Mouse (Mus musculus) testis, postnatal 10 days (tissue): Measurements from ENCODE around the gene Ankrd40.

Experiments used
- DNase-seq: peaks from one replicate; pipeline ENCODE4 v3.0.0; 2021; ENCODE audit warnings: low spot score

The Ankrd40 gene

DNA sequence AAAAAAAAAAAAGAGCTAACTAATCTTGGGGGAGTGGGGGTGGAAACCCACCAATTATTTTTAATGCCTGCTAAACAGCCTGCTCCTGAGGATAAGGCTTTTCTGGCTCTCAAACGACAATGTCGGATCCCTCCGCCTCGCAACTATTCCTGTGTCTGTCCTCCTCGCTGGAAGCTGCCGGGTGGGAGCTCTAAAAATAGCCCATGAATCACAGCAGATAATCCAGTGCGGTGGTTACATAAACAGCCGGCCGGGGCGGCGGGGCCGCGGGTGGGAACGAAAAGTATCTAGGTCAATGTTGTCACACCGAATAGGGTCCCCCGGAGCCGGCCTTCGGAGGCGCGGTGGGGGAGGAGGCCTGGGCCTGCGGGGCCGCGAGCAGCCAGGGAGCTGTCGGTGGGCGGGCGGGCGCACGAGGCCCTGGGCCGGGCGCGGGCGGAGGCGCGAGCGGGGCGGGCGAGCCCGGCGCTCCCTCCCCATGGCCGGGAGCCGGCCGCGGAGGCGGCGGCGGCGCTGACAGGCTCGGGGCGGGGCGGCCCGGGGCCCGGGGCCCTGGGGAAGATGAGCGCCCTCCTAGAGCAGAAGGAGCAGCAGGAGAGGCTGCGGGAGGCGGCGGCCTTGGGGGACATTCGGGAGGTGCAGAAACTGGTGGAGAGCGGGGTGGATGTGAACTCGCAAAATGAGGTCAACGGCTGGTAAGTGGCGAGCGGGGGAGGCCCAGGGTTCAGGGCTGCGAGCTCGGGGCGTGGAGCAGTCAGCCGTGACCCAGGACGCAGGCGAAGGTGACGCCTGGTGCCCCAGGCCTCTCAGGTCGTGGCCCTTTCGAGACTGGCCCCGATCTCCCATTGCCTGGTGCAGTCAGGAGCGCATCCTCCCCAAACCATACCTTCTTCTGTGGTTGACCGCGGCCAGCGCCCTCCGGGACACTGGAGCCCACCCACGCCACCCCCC, at the start of gene Ankrd40:
TSS of gene Ankrd40 (plus strand) at position 309 of the 951 bp plus-strand sequence.
- peak; percentile 92 for DNase-seq

DNA sequence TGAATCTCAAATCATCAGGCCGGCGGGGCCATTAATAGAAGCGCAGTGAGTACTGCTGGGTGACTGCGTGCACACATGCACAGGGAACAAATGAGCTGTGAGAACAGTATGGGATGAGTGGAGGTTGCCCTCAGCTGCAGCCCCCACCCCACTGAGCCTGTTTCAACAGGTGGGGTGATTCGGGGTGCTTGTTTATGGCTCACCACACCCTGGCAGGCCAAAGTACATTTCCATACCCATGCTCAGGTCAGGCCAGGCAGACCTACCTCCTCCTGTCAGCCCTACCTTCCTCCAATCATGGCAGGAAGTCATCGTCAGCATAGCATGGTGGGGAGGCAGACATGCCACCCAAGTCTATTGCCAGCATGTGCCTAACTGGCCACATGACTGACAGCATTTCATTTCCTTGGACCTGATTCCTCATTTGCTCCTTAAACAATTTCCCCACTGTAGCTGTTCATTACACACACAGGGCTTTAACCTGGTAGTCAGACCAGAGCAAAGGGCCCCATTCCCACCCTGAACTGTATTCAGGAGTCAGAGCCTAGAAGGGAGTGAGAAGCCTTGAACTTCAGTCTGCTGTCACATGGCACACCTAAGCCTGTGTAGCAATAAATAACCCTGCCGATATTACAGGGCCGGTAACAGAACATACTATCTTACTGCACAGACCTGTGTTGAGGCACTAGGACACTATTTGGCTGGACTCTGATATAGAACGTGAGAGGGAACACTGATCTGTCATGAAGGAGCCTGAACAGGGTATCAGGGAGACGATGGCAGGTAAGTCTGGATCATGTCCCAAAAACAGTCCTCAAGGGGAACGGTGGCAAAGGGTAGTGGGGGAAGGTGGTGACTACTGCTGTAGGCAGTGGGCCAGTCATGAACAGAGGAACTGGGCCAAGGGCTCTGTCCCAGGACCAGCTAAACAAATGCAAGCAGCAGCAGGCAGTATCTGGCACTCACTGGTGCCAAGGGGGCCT, 46.3 kb upstream of the Ankrd40 start, which contains the start of gene Gm21885:
TSS of gene Gm21885 (plus strand) at position 675 of the 983 bp plus-strand sequence.
- no peak for DNase-seq

DNA sequence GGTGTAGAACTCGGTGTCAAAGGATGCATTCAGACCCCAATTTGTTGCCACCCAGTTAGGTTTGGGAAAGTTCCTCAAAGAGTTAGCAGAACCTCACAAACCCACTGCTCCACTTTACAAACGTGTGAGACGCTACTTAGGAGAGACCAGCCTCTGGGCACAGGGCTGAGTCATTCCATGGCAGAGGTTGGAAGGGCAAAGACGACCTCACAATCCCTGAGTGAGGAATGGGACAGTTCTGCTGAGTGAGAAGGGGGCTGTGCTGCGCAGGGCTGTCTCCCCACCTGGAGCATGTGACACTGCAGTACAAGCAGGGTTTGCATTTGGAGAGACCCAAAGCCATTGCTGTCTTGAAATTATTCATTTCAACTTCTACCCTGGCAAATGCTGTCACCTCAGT, 45.5 kb upstream of the Ankrd40 start:
- no peak for DNase-seq

DNA sequence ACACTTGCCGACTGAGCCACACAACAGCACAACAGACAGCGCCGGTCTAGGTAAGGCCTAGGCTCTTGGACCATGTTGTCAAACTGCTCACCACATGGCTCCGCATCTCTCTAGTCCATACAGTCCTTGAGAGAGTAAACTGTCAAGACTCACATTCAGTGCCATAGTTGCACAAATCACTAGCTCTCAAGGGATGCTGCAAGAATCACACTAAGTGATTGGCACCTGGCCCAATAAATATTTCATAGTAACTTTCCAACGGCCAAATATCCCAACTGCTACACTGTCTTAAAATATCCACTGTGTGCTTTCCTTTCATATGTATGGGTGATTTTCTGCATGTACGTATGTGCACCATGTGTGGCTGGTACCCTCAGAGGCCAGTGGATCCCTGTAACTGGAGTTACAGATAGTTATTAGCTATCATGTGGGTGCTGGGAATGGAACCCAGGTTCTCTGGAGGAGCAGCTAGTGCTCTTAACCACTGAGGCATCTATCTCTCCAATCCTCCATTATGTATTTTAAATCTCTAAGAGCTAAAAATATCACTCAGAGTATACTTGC, 44.2 kb upstream of the Ankrd40 start:
- DNase-seq = no peak

DNA sequence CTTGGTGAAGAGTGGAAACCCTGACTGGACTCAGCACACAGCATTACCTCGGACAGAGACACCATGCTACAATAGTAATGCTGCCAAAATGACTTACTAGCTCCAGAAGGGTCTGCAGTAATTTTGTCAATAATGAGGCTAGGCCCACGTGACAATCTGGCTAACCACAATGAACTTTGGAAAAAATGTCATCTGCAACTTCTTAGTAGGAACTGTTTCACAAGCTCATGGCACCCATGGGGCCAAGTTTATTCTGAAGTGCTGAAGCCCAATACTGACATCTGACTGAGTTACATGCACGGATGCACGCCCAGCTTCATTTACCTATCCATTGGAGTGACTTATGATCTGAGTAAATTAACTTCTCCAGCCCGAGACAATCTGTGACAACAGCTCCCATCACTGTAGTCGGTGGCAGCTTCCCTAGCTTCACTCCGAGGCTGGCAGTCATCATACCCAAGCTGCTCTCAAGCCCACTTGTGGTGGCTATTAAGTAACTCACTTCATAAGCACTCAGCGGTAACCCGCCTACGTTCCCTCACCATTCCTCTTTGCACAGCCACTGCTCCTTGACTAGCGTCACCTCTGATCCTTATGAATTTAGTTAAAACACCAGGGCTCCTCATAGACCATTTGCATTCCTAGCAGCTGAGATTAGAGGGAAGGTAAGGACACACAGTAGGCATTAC, 41.8 kb upstream of the Ankrd40 start:
- DNase-seq = no peak

DNA sequence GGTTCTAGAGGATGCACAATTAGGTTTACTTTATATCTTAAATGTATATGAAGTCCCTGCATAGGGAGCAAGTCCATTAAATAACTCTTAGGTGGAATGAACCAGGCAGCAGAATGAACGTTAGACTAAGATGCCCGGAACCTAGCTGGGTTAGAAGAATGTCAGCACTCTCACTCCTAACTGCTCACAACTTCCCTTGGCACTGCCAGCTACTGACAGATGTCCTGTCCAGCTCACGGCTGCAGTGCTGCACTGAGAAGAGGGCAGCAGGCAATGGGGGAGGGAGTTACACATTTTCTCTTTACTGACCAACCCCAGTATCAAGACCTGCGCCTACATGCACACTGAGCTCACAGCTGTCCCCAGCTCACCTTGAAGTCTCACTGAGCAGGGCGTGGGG, 40.7 kb upstream of the Ankrd40 start:
- no peak for DNase-seq

DNA sequence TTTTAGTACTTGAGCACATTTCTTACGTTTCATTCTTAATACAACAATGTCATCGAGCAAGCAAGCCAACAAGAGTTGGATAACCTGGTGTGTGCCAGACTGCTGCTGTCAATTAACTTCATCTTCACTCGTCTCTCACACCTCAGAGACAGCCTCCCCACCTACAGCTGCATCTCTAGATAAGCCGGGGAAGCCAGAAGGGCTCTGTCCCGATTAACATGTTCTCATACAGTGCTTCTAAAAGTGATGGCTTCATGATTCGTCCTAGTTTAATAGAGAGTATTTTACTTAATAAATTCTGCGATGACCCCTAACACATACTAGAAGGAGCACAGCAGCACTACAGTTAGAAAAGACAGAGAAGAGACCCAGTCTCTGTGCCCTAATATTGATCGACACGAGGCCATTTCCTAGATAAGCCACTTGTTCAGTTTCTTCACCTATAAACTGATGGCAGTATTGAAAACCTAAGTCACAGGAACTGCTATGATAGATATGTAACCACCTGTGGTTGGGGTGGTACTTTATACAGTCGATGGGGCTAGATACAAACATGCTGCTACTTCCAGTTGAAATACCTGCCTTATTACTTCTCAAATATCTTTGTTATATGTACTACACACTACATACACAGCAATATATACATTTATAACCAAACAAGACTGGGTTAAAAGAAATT, 37.6 kb upstream of the Ankrd40 start:
- DNase-seq = no peak

DNA sequence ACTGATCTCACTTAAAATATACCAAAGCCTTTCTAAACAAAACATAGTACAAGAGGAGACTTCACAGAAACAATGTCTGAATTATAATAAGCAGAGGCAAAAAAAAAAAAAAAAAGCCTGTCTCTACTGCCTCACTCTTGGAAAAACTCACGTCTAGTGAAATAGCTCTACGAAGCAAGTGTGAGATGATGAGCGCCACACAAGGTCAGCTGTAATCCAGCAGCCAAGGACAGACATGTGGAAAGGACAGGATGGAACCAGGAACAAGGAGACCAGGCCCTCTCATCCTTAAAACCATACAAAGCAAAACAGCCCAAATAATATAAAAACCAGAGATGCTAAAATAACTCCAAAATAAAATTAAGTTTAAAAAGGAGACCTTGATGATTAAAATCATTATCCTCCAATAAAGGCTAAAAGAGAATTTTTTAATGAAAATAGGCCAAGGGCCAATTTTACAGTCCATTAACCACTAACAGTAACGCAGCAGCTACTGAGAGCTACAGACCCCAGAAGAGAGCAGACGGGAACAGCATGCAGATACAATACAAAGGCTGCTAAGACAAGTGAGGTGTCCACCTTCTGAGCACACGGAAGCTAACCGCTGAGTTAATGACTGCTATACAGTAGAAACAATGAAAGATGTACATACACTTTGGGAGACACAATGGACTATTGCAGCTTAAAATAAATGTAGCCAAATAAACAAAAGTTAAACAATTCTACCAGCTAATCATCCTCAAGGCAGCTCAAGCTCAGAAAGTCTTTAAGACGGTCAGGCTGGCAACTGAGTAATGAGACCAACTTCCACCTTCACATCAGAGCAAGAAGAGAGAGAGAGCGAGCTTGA, 32.6 kb upstream of the Ankrd40 start:
- DNase-seq = no peak

DNA sequence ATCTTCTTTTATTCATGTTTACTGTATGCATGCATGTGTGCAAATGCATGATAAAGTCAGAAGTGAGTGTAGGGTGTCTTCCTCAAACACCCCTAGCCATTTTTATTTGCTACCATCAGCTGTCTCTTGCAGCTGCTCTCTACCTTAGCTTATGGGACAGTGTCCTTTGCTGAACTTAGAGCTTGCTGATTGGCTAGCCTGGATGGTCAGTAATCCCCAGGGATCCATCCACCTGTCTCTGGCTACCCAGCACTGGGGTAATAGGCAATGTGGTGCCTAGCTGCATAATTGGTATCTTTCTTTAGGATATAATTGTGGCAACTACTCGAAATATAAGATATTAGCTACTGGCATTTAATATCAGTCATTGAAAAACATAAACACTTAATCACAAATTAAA, 15.1 kb upstream of the Ankrd40 start:
- no peak for DNase-seq

DNA sequence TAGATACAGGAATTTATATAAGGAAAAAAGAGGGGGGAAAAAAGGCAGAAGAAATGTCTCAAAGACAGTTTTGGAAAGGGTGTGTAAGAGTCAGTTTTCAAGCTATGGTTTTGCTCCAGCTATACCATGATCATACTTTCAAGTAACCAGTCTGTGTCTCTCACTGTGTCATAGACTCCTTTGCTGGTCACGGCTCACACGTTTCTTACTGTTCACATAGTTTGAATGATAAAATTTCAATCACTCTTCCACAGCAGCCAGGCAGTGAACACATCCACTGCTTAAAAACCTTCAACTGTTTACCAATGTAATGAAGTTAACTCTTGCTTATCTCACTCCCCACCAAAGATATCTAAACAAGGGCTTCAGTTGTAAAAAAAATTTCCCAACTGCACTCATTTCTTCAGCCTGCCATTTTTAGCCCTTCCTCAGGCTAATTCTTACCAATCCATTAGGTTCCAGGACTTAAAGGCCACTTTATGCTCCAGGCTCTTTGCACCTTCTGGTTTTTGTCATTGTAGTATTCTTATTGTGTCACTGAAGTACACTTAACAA, 13.6 kb upstream of the Ankrd40 start:
- no peak for DNase-seq

DNA sequence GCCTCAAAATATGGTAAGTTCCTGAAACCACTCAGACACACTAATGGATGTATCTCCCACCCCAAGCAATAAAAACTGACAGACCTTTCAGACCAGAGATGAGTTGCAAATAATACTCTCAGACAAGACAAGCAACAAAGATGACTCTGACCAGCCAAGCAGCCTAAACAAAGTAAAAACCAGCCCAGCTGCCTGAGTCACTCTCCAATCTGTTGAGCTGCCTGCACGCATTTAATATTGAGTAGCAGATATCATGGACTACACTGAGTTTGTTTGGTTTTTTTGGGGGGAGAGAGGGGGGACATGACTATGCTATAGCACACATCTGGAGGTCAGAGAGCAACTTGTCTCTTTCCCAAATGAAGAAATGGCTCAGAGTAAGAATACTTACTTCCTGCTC, 12.5 kb upstream of the Ankrd40 start:
- DNase-seq = no peak

DNA sequence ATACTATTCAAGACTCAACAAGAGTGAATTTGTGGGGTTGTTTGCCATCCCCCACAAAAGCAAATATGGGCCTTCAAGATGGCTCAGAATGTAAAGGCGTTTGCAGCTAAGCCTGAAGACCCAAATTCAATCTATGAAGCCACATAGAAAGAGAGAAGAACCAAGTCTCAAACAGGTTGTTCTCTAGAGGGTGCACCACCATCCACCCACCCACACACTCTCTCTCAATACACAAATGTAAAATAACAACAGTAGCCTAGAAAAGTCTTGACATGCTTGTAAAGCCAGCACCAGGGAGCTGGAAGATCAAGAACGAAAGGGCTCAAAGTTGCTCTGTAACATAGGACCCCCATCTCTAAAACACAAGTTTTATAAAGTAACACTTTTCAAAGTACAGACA, 11.3 kb upstream of the Ankrd40 start:
- no peak for DNase-seq

DNA sequence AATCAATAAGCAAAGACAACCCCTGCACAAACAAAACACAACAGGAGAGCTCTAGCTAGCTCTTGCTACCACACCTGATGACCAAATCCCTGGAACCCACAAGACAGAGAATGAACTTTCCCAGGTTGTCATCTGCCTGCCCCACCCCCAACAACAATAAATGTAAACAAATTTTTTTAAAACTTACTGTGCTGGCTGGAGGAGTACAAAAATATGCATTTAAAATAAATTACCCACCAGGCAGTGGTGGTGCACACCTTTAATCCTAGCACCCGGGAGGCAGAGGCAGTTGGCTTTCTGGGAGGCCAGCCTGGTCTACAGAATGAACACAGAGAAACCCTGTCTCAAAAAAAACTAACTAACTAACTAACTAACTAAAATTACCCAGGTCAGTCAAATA, 10.8 kb upstream of the Ankrd40 start:
- no peak for DNase-seq

DNA sequence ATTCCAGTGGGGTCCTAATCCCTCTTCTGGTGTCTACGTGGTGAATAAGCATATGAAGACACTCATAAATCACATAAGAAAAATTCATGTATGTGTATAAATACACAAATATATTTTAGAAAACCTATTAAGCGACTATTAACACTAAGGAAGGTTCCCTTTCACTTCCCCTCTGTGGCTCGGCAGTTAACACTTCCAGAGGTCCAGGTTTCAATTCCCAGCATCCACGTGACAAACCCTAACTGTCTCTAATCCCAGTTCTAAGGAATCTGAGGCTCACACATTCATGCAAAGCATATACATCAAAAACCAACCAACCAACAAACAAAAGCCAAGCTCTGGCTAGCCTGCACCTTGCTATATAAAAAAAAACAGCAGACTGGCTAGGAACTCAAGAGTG, 10.3 kb upstream of the Ankrd40 start:
- DNase-seq = no peak

DNA sequence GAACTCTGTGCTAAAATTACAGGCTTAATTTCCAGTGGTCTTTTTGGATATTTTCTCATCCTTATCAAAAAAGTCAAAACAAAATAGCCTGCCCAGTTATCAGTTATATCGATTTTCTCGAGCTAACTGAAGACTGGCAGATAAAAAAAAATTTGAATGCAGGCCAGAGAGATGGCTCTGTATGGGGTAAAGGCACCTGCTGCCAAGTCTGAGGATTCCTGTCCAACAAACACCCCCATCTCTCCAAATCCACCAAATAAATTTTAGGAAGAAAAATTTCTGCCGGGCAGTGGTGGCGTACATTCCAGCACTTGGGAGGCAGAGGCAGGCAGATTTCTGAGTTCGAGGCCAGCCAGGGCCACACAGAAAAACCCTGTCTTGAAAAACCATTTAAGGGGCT, 9.7 kb upstream of the Ankrd40 start:
- no peak for DNase-seq

DNA sequence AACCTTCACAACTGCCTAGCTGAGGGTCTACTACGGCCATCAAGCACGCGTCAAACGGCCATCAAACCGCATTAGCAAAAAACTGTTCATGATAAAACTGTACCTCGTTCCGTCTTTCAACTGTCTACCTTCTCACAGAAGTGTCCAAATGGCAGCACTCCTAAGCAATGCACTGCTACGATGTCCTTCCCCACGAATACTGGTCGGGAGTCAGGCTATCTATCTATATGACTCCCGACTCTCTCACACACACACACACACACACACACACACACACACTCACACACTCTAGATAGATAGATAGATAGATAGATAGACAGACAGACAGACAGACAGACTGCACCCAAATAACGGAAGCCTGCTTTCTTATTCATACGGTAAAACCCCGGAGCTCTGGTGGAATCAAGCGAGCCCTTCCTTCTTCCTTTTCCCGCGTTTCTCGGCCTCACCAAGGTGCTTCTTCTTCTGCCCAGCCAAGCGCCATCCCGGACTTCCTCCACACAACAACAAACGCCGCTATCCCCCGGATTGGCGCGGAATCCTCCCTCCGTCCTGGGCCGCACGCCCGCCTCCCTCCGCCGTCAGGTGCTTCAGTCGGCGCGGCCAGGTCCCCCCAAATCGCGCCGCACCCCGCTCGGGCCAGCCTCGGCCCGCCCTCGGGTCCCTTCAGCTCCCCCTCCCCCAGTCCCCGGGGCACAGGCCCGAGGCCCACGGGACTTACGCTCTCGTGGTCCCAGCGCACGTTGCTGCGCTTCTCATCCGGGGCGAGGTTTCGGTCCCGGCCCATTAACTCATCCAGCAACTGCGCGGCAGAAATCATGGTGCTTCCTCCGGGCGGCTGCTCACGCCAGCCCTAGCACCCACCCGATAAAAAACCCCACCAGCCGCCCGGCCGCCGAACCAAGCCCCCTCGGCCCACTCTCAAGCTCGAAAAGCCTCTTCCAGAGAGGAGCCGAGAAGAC, 6.6 kb upstream of the Ankrd40 start:
- DNase-seq = peak; percentile 79

DNA sequence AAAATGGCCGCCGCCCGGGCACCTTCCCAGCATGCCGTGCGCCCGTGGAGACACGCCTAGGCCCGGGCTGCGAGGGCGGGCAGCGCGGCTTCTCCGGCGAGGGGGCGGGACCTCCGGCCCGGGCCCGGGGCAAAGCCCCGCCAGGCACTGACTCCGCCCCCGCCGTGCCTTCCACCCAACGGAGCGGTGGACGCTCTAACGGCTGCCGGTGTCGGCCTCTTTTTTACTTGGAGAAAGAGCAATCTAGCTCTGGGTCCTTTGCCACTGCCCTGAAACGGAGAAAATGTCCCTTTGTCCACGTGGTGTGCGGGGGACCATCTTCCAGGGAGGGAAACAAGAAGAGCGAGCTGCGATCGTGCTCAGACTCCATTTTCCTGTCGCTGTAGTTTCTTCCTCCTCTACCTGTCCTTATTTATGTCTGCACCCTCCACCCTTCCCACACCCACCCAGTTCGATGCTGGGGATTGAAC, 5.8 kb upstream of the Ankrd40 start, which contains the start of gene Luc7l3:
TSS of gene Luc7l3 (minus strand) at position 58 of the 470 bp plus-strand sequence.
- DNase-seq = peak; percentile 97

DNA sequence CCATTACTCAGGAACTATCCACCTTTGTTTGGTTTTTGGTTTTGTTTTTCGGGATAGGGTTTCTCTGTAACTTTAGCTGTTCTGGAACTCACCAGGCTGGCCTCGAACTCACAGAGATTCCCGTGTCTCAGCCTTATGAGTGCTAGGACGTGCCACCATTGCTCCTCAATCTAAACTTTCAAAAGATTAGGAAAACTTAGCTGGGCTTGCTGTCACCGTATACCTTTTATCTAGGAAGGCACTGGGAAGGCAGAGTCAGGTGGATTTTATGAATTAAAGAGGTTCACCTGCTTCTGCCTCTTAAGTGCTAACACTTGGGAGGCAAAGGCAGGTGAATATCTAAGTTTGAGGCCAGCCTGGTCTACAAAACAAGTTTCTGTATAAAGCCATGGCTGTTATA, 5.2 kb upstream of the Ankrd40 start:
- no peak for DNase-seq
